Mouse (Mus musculus): ENCODE measurements at regions not wholly inside any gene's neighbourhood (a gene's known extent, or its start where the extent isn't known, plus 50 kb on each side); places are given as distances from the start of the nearest gene placed in this dataset.

GRCm38 (mm10) chr4:106150775-106151174 lies 165.2 kb upstream of the Usp24 start:
- intact Hi-C loops (cut with DNase I), result no loop called here
- no peak for DNase-seq

- intact Hi-C loops (cut with DNase I), result no loop called here
- no peak for DNase-seq
Observed at GRCm38 (mm10) chr4:106157451-106158179, 158.4 kb upstream of the Usp24 start.

- intact Hi-C loops (cut with DNase I), result no loop called here
Observed at GRCm38 (mm10) chr4:106161592-106161991, 154.4 kb upstream of the Usp24 start.

GRCm38 (mm10) chr4:106162551-106162950 lies 153.5 kb upstream of the Usp24 start:
- intact Hi-C loops (cut with DNase I), result no loop called here
- DNase-seq, result no peak

More at GRCm38 (mm10) chr4:106161592-106161991, 154.4 kb upstream of the Usp24 start:
- no peak for DNase-seq

GRCm38 (mm10) chr4:106163220-106163619 lies 152.8 kb upstream of the Usp24 start:
- DNase-seq, result no peak
- intact Hi-C loops (cut with DNase I), result no loop called here

GRCm38 (mm10) chr4:106167716-106168115 lies 148.3 kb upstream of the Usp24 start:
- intact Hi-C loops (cut with DNase I), result no loop called here
- no peak for DNase-seq

- intact Hi-C loops (cut with DNase I), result no loop called here
- DNase-seq, result no peak
Observed at GRCm38 (mm10) chr4:106168741-106169140, 147.3 kb upstream of the Usp24 start.

GRCm38 (mm10) chr4:106169466-106169865 lies 146.5 kb upstream of the Usp24 start:
- intact Hi-C loops (cut with DNase I), result no loop called here
- DNase-seq, result no peak

GRCm38 (mm10) chr4:106170731-106171130 lies 145.3 kb upstream of the Usp24 start:
- intact Hi-C loops (cut with DNase I), result no loop called here
- no peak for DNase-seq

- intact Hi-C loops (cut with DNase I), result no loop called here
- DNase-seq, result no peak
Observed at GRCm38 (mm10) chr4:106175352-106175751, 140.7 kb upstream of the Usp24 start.

GRCm38 (mm10) chr4:106185745-106186501 lies 130.1 kb upstream of the Usp24 start:
- peak; percentile 42 for DNase-seq
- intact Hi-C loops (cut with DNase I), result no loop called here

GRCm38 (mm10) chr4:106186684-106187083 lies 129.3 kb upstream of the Usp24 start:
- intact Hi-C loops (cut with DNase I), result no loop called here
- DNase-seq, result peak in 1 of 2 experiments; percentile 27

- DNase-seq, result no peak
- intact Hi-C loops (cut with DNase I), result no loop called here
Observed at GRCm38 (mm10) chr4:106190248-106190647, 125.8 kb upstream of the Usp24 start.

GRCm38 (mm10) chr4:106191331-106191730 lies 124.7 kb upstream of the Usp24 start:
- DNase-seq, result no peak
- intact Hi-C loops (cut with DNase I), result no loop called here

- DNase-seq, result no peak
- intact Hi-C loops (cut with DNase I), result no loop called here
Observed at GRCm38 (mm10) chr4:106191843-106192242, 124.2 kb upstream of the Usp24 start.

- no peak for DNase-seq
- intact Hi-C loops (cut with DNase I), result no loop called here
Observed at GRCm38 (mm10) chr4:106193204-106193945, 122.6 kb upstream of the Usp24 start.

GRCm38 (mm10) chr4:106195497-106196166 lies 120.4 kb upstream of the Usp24 start:
- no peak for DNase-seq
- intact Hi-C loops (cut with DNase I), result no loop called here

- intact Hi-C loops (cut with DNase I), result no loop called here
- DNase-seq, result peak; percentile 65 to 75
Observed at GRCm38 (mm10) chr4:106199833-106200232, 116.2 kb upstream of the Usp24 start.

- intact Hi-C loops (cut with DNase I), result no loop called here
- peak; percentile 38 to 46 for DNase-seq
Observed at GRCm38 (mm10) chr4:106200241-106200640, 115.8 kb upstream of the Usp24 start.

- DNase-seq, result no peak
- intact Hi-C loops (cut with DNase I), result no loop called here
Observed at GRCm38 (mm10) chr4:106202554-106202953, 113.5 kb upstream of the Usp24 start.

- intact Hi-C loops (cut with DNase I), result no loop called here
- DNase-seq, result no peak
Observed at GRCm38 (mm10) chr4:106205200-106205599, 110.8 kb upstream of the Usp24 start.
